Mouse (Mus musculus) neural tube, embryonic 15.5 days (tissue): ENCODE data around the gene Arl3. TPM values are rescaled to one million over a fixed set of nuclear protein-coding genes. Genes with fewer than 3 reads are reported as not detected.
A peak's percentile ranks its signal among the peaks of the same experiment; 100 is the strongest.

ENCODE experiments used
- ATAC-seq: fragments of 200-750 bp; cut with Nextera tagmentation; 2 replicates; pipeline ENCODE4 v1.8.0; 2017; ENCODE audit warnings: mild to moderate bottlenecking, moderate TSS enrichment, moderate library complexity; ENCODE audit not compliant: low FRiP score
- H3K27ac ChIP-seq: fragments of 300-500 bp; sonication (generic); replicated peaks from 2 replicates; pipeline ENCODE4 v1.5.1; 2015; ENCODE audit warnings: mild to moderate bottlenecking, inconsistent platforms
- H3K27me3 ChIP-seq: fragments of 300-500 bp; sonication (generic); replicated peaks from 2 replicates; pipeline ENCODE4 v1.6.1; 2015; ENCODE audit warnings: inconsistent platforms
- H3K36me3 ChIP-seq: fragments of 300-500 bp; sonication (generic); 2 replicates; pipeline ENCODE4 v1.6.1; 2015; ENCODE audit warnings: inconsistent platforms
- H3K4me1 ChIP-seq: fragments of 300-500 bp; sonication (generic); 2 replicates; pipeline ENCODE4 v1.6.1; 2015; ENCODE audit warnings: inconsistent platforms
- H3K4me2 ChIP-seq: fragments of 300-500 bp; sonication (generic); 2 replicates; pipeline ENCODE4 v1.6.1; 2015; ENCODE audit warnings: inconsistent platforms, mild to moderate bottlenecking, moderate library complexity
- H3K4me3 ChIP-seq: fragments of 300-500 bp; sonication (generic); replicated peaks from 2 replicates; pipeline ENCODE4 v1.5.1; 2015; ENCODE audit warnings: mild to moderate bottlenecking, inconsistent platforms
- H3K9ac ChIP-seq: fragments of 300-500 bp; sonication (generic); replicated peaks from 2 replicates; pipeline ENCODE4 v1.6.1; 2015; ENCODE audit warnings: mild to moderate bottlenecking, inconsistent platforms
- H3K9me3 ChIP-seq: fragments of 300-500 bp; sonication (generic); replicated peaks from 2 replicates; pipeline ENCODE4 v1.6.1; 2016; ENCODE audit warnings: inconsistent platforms
- WGBS: fragments of 180-500 bp; shearing (Covaris S2); methylation state at CpG from one replicate; pipeline ENCODE4 v1.1.7; 2015; ENCODE audit warnings: mixed read lengths; 5-methylcytosine and 5-hydroxymethylcytosine counted together
- polyA plus RNA-seq: library from polyadenylated mRNA; unstranded; fragments of >200 nt; fragmentation: Nextera tagmentation; extraction: Ambion mirVana; gene quantifications from 2 replicates; pipeline ENCODE4 v1.2.1, GENCODE M21; 2015

Gene Arl3
- polyA plus RNA-seq, 1 experiment from 2014 or later, result 208 TPM

DNA sequence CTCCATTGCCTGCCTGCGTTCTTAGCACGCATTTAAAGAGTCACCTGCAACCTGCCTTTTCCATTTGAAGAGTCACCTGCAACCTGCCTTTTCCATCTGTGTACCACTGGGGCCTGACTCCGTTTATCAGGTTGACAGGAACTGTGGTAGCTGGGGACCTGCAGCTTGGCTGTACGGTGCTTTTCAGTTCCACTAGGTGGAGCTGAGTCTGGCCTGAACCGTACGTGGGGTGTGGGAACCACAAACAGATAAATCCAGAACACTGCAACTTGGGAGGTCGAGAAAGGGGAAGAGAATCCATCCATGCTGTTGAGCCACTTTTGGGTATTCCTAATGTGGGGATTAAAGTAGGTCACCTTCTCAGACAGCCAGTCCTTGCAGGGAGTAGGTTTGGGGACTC lies 34.4 kb upstream of the Arl3 start:
- Histone ChIP-seq H3K9me3 (no peaks in the 10 kb centered on the region), H3K4me1 (no peaks in the 10 kb centered on the region; the same call in 1 of the 2 replicates), H3K27me3 (no peaks in the 10 kb centered on the region), H3K9ac (no peak overlapping the region), H3K36me3 (peaks cover 28% of the 10 kb centered on the region), H3K27ac (no peak overlapping the region), H3K4me2 (no peak overlapping the region), H3K4me3 (no peak overlapping the region)
- no peak for ATAC-seq
- 73% methylated on average over 7 of the region's 7 CpGs for WGBS

DNA sequence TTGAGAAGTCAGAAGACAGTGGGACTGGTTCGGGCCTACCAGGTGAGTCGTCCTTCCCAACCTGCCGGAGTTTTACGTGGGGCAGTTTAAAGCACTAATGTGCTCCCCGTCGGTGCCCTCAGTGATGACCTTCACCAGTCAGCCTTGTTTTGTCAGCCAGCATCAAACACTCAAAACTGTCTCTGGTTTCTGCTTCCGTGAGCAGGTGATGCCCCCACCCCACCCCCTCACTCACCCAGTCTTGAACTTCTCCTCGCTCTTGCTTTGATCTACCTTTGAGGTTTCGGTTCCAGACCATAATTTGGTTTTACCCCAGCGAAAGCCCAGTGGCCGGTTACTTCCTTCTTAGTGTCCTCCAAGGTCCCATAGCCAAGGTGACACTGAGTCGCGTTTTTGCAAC lies 33.7 kb upstream of the Arl3 start:
- no peaks in the 10 kb centered on the region for H3K9me3 ChIP-seq
- peaks cover 4% of the 10 kb centered on the region for H3K4me1 ChIP-seq
- peaks cover 28% of the 10 kb centered on the region for H3K36me3 ChIP-seq
- H3K4me2 ChIP-seq, result no peak overlapping the region
- no peak overlapping the region for H3K27ac ChIP-seq
- H3K27me3 ChIP-seq, result no peaks in the 10 kb centered on the region
- no peak overlapping the region for H3K4me3 ChIP-seq
- H3K9ac ChIP-seq, result no peak overlapping the region
- WGBS, result 95% methylated on average over 13 of the region's 13 CpGs
- ATAC-seq, result no peak

DNA sequence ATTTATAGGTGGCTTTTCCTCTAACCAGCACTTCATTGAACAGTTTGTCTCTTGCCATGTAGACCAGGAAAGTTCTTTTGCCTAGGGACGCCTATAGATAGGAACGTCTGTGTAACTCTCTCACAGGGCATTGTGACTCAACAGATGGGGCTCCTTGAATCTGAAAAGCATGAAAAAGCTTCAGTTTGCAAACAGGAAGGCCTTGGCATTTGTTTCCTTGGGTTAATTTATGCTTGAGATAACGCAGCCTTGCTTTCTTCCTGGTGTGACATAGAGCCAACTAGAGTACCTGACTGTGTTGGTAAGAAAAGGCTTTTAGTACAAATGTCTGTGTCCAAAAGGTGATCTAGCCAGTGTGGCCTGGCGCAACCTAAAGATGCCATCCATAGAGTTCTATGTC lies 29.4 kb upstream of the Arl3 start:
- no peaks in the 10 kb centered on the region for H3K9me3 ChIP-seq
- H3K4me2 ChIP-seq, result no peak overlapping the region
- H3K27me3 ChIP-seq, result no peaks in the 10 kb centered on the region
- no peak overlapping the region for H3K4me3 ChIP-seq
- ATAC-seq, result no peak
- no peak overlapping the region for H3K9ac ChIP-seq
- peaks cover 17% of the 10 kb centered on the region for H3K36me3 ChIP-seq
- peaks cover 31% of the 10 kb centered on the region for H3K4me1 ChIP-seq
- H3K27ac ChIP-seq, result no peak overlapping the region
- WGBS, result 87% methylated on average over 4 of the region's 4 CpGs

DNA sequence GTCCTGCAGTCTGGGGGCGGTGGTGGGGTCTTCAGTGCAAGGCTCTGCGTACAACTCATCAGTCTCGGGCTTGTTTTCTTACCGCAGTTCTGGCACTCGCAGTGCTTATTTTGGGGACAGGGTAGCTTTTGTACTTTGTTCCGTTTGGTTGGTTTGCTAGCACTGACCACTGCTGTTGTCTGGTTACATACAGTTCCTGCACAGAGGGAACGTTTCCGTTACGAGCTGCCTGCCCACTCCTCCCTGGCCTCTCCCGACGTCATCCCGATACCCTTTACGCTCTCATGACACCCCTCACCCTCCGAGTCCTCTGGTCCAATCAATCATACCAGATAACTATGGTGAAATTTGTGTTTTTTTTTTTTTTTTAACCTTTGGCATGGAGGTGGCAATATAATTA lies 28.5 kb upstream of the Arl3 start:
- Histone ChIP-seq H3K27me3 (no peaks in the 10 kb centered on the region), H3K27ac (no peak overlapping the region), H3K4me3 (no peak overlapping the region), H3K9me3 (no peaks in the 10 kb centered on the region), H3K9ac (no peak overlapping the region), H3K4me2 (no peak overlapping the region), H3K4me1 (peaks cover 31% of the 10 kb centered on the region), H3K36me3 (peaks cover 9% of the 10 kb centered on the region)
- WGBS, result 90% methylated on average over 14 of the region's 14 CpGs
- no peak for ATAC-seq

DNA sequence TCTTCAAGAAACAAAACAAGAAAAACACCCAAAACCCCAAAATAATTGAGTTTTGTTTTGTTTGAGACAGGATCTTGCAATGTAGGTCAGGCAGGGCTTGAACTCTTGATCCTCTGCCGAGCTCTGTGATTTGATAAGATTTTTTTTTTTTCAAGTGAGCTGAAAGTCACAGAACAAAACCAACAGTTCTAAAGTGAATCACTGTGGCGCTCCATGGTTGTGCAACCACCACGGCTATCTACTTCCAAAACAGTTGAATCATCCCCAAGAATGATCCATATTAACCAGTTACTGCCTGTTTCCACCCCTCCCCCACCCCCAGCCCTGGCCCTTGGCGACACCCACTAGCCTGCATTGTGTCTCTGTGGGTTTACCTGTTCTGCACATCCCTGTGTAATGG lies 27.4 kb upstream of the Arl3 start:
- Histone ChIP-seq H3K27ac (no peak overlapping the region), H3K4me1 (peaks cover 31% of the 10 kb centered on the region), H3K9ac (no peak overlapping the region), H3K4me2 (peak overlapping the region; percentile 95), H3K4me3 (peak overlapping the region; percentile 97), H3K9me3 (no peaks in the 10 kb centered on the region), H3K36me3 (peaks cover under 1% of the 10 kb centered on the region; the same call in 1 of the 2 replicates), H3K27me3 (no peaks in the 10 kb centered on the region)
- no peak for ATAC-seq
- 90% methylated on average over 4 of the region's 4 CpGs for WGBS

DNA sequence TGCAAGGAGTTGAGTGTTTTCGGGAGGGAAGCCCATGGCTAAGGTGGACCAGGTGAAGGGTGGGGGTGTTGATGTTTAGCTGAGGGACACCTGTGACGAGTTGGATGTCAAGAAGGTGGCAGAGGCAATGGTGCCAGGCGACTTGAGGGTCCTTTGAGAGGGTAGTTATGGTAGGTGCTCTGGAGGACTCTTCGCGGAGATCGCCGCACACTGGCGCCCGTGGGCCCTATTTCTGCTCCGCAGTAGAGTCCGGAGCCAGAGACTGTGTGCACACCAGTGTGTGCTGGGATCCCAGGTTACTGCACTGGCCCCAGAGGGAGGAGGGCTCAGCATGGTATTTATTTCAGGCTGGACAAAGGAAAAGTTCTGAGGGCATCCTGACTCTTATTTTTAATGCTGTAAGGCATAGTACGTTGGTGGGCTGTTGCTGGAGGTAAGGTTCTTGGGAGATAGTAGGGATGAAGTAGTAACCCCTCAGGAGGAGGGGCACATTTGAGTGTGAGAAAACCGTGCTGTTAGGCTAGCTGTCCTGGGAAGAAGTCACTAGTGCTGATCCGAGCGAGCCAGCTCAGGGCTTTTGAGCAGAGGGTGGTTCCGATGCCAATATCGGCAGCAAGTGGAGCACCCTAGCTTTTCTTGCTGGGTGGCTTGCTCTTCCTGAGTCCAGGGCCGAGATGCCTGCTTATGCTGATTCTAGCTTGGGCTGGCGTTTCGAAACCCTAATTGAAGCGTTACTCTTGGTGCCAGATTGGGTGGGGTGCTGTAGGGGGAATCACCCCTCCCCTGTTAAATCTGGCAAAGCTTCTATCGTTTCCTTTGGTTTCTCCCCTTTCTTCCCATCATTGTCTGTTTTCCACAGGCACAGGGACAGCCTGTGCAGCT lies 26.6 kb upstream of the Arl3 start:
- peak; percentile 37 for ATAC-seq
- Histone ChIP-seq H3K9me3 (no peaks in the 10 kb centered on the region), H3K4me1 (peaks cover 31% of the 10 kb centered on the region), H3K4me2 (peak overlapping the region; percentile 95), H3K4me3 (peak overlapping the region; percentile 97), H3K9ac (peak overlapping the region; percentile 78), H3K27me3 (no peaks in the 10 kb centered on the region), H3K36me3 (peaks cover 8% of the 10 kb centered on the region), H3K27ac (peak overlapping the region; percentile 79)
- 18% methylated on average over 22 of the region's 22 CpGs for WGBS

DNA sequence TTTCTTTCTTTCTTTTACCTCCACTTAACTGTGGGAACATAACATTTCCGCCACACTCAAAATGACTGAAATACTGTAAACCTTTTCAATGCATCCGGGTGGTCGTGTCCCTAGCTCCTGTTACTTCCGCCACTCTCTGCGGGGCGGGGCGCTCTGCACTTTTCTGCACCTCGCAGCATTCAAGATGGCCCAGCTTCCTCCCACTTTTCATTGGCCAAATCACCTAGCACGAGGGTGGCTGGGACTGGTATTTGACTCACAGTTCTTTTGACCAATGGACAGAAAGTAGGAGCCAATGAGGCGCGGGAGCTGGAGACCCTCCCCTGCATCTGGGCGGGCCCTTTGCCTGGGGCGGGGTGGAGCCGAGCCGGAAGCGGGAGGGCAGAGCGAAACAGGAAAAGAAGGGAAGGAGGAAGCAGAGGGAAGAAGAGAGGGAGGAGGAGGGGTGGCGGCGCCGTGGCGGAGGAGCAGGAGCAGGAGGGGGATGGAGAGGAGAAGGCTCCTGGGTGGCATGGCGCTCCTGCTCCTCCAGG lies 25.8 kb upstream of the Arl3 start, which contains the start of gene Wbp1l:
TSS of gene Wbp1l (plus strand) at position 365 of the 533 bp plus-strand sequence.
- H3K9ac ChIP-seq, result peak within 1 kb of the TSS; percentile 78
- H3K9me3 ChIP-seq, result no peaks in the 10 kb centered on the region
- peak within 1 kb of the TSS; percentile 95 for H3K4me2 ChIP-seq
- H3K4me3 ChIP-seq, result peak within 1 kb of the TSS; percentile 97
- no peaks in the 10 kb centered on the region for H3K27me3 ChIP-seq
- 2% methylated on average over 17 of the region's 22 CpGs for WGBS
- ATAC-seq, result peak; percentile 98
- peaks cover 31% of the 10 kb centered on the region for H3K4me1 ChIP-seq
- H3K27ac ChIP-seq, result peak within 1 kb of the TSS; percentile 79
- peaks cover 16% of the 10 kb centered on the region for H3K36me3 ChIP-seq

DNA sequence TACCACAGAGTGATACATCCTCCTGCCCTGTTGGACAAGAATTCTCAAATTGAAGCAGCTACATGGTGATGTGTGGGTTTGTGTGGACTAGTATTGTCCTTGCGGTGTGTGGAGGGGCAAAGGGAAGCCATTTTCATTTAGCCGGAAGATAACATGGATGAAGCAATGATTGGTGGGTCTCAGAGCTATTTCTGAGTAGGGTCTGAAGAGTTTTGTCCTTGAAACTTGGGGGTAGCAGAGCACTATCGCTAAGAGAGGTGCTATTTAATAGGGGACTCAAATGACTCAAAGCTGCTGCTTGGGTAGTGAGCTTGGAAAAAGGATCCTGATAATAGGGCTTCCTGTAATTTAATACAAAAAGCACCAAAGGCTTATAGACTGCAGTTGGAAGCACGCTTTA lies 25.2 kb upstream of the Arl3 start:
- peaks cover 22% of the 10 kb centered on the region for H3K36me3 ChIP-seq
- WGBS, result 80% methylated on average over 4 of the region's 4 CpGs
- peaks cover 31% of the 10 kb centered on the region for H3K4me1 ChIP-seq
- peak overlapping the region; percentile 95 for H3K4me2 ChIP-seq
- H3K4me3 ChIP-seq, result 0 out of 2 replicates have a peak overlapping the region, but pooled peaks have one; percentile 97
- H3K9ac ChIP-seq, result no peak overlapping the region
- H3K27me3 ChIP-seq, result no peaks in the 10 kb centered on the region
- H3K9me3 ChIP-seq, result no peaks in the 10 kb centered on the region
- 0 out of 2 replicates have a peak overlapping the region, but pooled peaks have one; percentile 6 for H3K27ac ChIP-seq
- no peak for ATAC-seq

DNA sequence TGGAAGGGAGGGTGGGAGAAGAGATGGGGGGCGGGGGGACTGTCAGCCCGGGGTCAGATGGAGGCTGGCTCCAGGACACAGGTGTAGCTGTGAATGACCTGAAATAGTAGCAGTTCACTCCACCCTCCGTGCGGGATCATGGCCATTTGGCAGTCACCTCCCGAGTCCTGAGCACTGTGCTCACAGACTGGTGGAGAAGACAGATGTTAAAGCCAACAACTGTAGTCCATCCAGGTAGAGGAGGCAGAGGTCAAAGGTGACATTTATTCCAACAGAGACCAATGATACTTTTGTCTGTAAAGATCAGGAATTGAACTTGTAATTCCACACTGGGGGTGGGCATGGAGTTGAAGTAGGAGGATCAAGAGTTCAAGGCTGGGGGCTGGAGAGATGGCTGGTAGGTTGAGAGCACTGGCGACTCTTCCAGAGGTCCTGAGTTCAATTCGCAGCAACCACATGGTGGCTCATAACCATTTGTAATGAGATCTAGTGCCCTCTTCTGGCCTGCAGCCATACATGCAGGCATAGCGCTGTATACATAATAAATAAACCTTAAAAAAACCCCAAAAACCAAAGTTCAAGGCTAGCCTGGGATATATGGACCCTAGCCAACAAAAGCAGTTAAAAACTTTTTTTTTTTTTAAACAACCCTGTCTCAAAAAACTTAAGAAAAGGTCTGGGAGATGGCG lies 19.9 kb upstream of the Arl3 start:
- WGBS, result 95% methylated on average over 9 of the region's 9 CpGs
- peaks cover 63% of the 10 kb centered on the region for H3K36me3 ChIP-seq
- no peaks in the 10 kb centered on the region for H3K9me3 ChIP-seq
- H3K27me3 ChIP-seq, result no peaks in the 10 kb centered on the region
- no peak overlapping the region for H3K4me3 ChIP-seq
- H3K27ac ChIP-seq, result no peak overlapping the region
- no peak overlapping the region for H3K4me2 ChIP-seq
- H3K9ac ChIP-seq, result no peak overlapping the region
- no peak for ATAC-seq
- no peaks in the 10 kb centered on the region for H3K4me1 ChIP-seq

DNA sequence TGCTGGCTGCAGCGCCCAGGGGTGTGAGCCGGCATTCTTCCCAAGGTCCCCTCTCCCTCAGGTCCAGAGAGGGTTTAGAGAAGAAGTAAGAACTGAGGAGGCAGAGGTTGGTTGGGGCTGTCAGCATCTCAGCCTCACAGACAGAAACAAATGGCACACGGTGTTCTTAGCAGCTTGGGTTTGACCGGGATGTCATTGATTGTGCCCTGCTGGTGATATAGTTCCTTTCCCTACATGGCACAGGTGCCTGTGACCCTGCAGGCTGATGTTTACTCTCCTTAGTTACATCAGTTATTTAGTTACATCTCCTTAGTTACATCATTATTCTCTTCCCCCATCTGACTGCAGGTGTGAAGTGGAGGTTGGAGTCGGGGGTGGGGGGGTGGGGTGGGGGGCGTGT lies 18.6 kb upstream of the Arl3 start:
- Histone ChIP-seq H3K27ac (no peak overlapping the region), H3K4me2 (no peak overlapping the region), H3K27me3 (no peaks in the 10 kb centered on the region), H3K4me1 (no peaks in the 10 kb centered on the region), H3K4me3 (no peak overlapping the region), H3K36me3 (peaks cover 63% of the 10 kb centered on the region), H3K9ac (no peak overlapping the region), H3K9me3 (no peaks in the 10 kb centered on the region)
- no peak for ATAC-seq
- 95% methylated on average over 6 of the region's 6 CpGs for WGBS

DNA sequence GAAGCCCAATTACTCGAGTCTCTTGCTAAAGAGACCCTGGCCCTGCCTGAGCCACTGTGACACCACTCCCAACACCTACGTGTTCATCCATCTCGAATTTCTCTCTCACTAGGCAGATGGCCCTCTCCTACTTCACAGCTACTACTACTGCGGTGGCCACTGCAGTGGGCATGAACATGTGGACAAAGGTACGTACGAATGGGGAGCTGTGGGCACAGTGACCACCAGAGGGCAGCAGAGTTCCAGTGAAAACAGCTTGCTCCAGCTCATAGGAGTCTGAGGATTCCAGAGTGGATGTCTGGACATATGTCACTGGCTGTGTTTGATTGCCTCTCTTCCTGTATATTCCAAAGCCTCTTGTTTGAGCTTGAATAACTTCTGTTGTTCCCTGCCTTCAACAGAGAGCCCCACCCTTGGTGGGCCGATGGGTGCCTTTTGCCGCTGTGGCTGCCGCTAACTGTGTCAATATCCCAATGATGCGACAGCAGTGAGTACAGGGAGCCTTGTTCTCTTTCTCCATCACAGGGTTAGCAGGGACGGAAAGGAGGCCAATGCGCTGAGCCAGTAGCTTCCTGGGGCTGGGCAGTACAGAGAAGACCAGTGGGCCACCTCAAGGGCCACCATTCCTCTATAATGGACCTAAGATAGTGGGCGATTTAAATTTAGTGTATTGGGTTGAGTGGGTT lies 15.0 kb upstream of the Arl3 start:
- Histone ChIP-seq H3K36me3 (peaks cover 51% of the 10 kb centered on the region), H3K4me1 (no peaks in the 10 kb centered on the region), H3K9ac (no peak overlapping the region), H3K9me3 (no peaks in the 10 kb centered on the region), H3K4me2 (no peak overlapping the region), H3K4me3 (no peak overlapping the region), H3K27me3 (no peaks in the 10 kb centered on the region), H3K27ac (no peak overlapping the region)
- ATAC-seq, result peak; percentile 61; the same call in 1 of the 2 replicates
- WGBS, result 55% methylated on average over 13 of the region's 13 CpGs
